Mouse (Mus musculus): ENCODE measurements around the gene Pld1. TPM values are rescaled to one million over a fixed set of nuclear protein-coding genes. Genes with fewer than 3 reads are reported as not detected.

Pld1 gene
- polyA plus RNA-seq, 1 experiment from 2014 or later: 3.5 TPM

- Histone ChIP-seq H3K4me2 (replicated peaks) (no peak overlapping the region), H3K4me1 (replicated peaks) (no peaks in the 10 kb centered on the region), H3K9ac (replicated peaks) (no peak overlapping the region), H3K4me3 (replicated peaks) (no peak overlapping the region), H3K36me3 (peaks cover 8% of the 10 kb centered on the region), H3K27ac (no peak overlapping the region), H3K27me3 (no peaks in the 10 kb centered on the region), H3K9me3 (peaks cover 6% of the 10 kb centered on the region)
- WGBS: 75% methylated on average over 8 of the region's 8 CpGs
- no peak for ATAC-seq
Observed at GRCm38 (mm10) chr3:28037320-28037932, 98.9 kb downstream of the Pld1 start.

- Histone ChIP-seq H3K4me1 (replicated peaks) (no peaks in the 10 kb centered on the region), H3K36me3 (peaks cover 10% of the 10 kb centered on the region), H3K4me2 (replicated peaks) (no peak overlapping the region), H3K9ac (replicated peaks) (no peak overlapping the region), H3K4me3 (replicated peaks) (no peak overlapping the region), H3K27me3 (no peaks in the 10 kb centered on the region), H3K9me3 (peaks cover 6% of the 10 kb centered on the region), H3K27ac (no peak overlapping the region)
- no peak for ATAC-seq
- 32% methylated on average over 2 of the region's 2 CpGs for WGBS
Observed at GRCm38 (mm10) chr3:28038106-28038505, 99.6 kb downstream of the Pld1 start.

GRCm38 (mm10) chr3:28039760-28040159, 101.3 kb downstream of the Pld1 start:
- no peak overlapping the region for H3K27ac ChIP-seq
- ATAC-seq: no peak
- 30% methylated on average over 1 of the region's 1 CpGs for WGBS

GRCm38 (mm10) chr3:28041236-28041635, 102.7 kb downstream of the Pld1 start:
- no peak for ATAC-seq
- H3K9me3 ChIP-seq: peaks cover 6% of the 10 kb centered on the region
- WGBS: 95% methylated on average over 8 of the region's 8 CpGs

More at GRCm38 (mm10) chr3:28039760-28040159, 101.3 kb downstream of the Pld1 start:
- Histone ChIP-seq H3K36me3 (peaks cover 10% of the 10 kb centered on the region), H3K9ac (replicated peaks) (no peak overlapping the region), H3K4me3 (replicated peaks) (no peak overlapping the region), H3K9me3 (peaks cover 6% of the 10 kb centered on the region), H3K4me2 (replicated peaks) (no peak overlapping the region), H3K4me1 (replicated peaks) (no peaks in the 10 kb centered on the region), H3K27me3 (no peaks in the 10 kb centered on the region)

GRCm38 (mm10) chr3:28042366-28042765, 103.9 kb downstream of the Pld1 start:
- no peak overlapping the region for H3K9ac ChIP-seq (replicated peaks)
- peaks cover 6% of the 10 kb centered on the region for H3K9me3 ChIP-seq
- H3K36me3 ChIP-seq: peaks cover 10% of the 10 kb centered on the region
- no peak for ATAC-seq
- H3K27me3 ChIP-seq: no peaks in the 10 kb centered on the region
- 98% methylated on average over 4 of the region's 4 CpGs for WGBS
- H3K27ac ChIP-seq: no peak overlapping the region
- H3K4me2 ChIP-seq (replicated peaks): no peak overlapping the region
- no peak overlapping the region for H3K4me3 ChIP-seq (replicated peaks)
- no peaks in the 10 kb centered on the region for H3K4me1 ChIP-seq (replicated peaks)

More at GRCm38 (mm10) chr3:28041236-28041635, 102.7 kb downstream of the Pld1 start:
- Histone ChIP-seq H3K4me3 (replicated peaks) (no peak overlapping the region), H3K36me3 (peaks cover 10% of the 10 kb centered on the region), H3K27ac (no peak overlapping the region), H3K27me3 (no peaks in the 10 kb centered on the region), H3K4me2 (replicated peaks) (no peak overlapping the region), H3K9ac (replicated peaks) (no peak overlapping the region), H3K4me1 (replicated peaks) (no peaks in the 10 kb centered on the region)

GRCm38 (mm10) chr3:28047599-28047998, 109.1 kb downstream of the Pld1 start:
- no peak for ATAC-seq
- no peak overlapping the region for H3K27ac ChIP-seq
- H3K9ac ChIP-seq (replicated peaks): no peak overlapping the region
- no peaks in the 10 kb centered on the region for H3K4me1 ChIP-seq (replicated peaks)
- no peaks in the 10 kb centered on the region for H3K9me3 ChIP-seq
- no peaks in the 10 kb centered on the region for H3K27me3 ChIP-seq
- H3K4me2 ChIP-seq (replicated peaks): no peak overlapping the region
- 0 out of 2 replicates have a peak, but pooled peaks cover under 1% of the 10 kb centered on the region for H3K36me3 ChIP-seq
- H3K4me3 ChIP-seq (replicated peaks): no peak overlapping the region
- WGBS: 84% methylated on average over 5 of the region's 5 CpGs

- Histone ChIP-seq H3K4me3 (replicated peaks) (no peak overlapping the region), H3K9ac (replicated peaks) (no peak overlapping the region), H3K36me3 (no peaks in the 10 kb centered on the region), H3K4me1 (replicated peaks) (no peaks in the 10 kb centered on the region), H3K4me2 (replicated peaks) (no peak overlapping the region), H3K27ac (no peak overlapping the region), H3K9me3 (no peaks in the 10 kb centered on the region), H3K27me3 (no peaks in the 10 kb centered on the region)
- ATAC-seq: no peak
- WGBS: 96% methylated on average over 2 of the region's 2 CpGs
Observed at GRCm38 (mm10) chr3:28049526-28049925, 111.0 kb downstream of the Pld1 start.

GRCm38 (mm10) chr3:28053076-28053475, 114.6 kb downstream of the Pld1 start:
- WGBS: 94% methylated on average over 4 of the region's 4 CpGs
- no peak overlapping the region for H3K27ac ChIP-seq
- H3K36me3 ChIP-seq: no peaks in the 10 kb centered on the region
- no peak overlapping the region for H3K4me2 ChIP-seq (replicated peaks)
- H3K9ac ChIP-seq (replicated peaks): no peak overlapping the region
- no peak for ATAC-seq
- no peaks in the 10 kb centered on the region for H3K9me3 ChIP-seq
- H3K27me3 ChIP-seq: no peaks in the 10 kb centered on the region
- no peaks in the 10 kb centered on the region for H3K4me1 ChIP-seq (replicated peaks)
- H3K4me3 ChIP-seq (replicated peaks): no peak overlapping the region

GRCm38 (mm10) chr3:28060713-28061112, 122.2 kb downstream of the Pld1 start:
- 84% methylated on average over 4 of the region's 4 CpGs for WGBS
- Histone ChIP-seq H3K9ac (replicated peaks) (no peak overlapping the region), H3K27me3 (no peaks in the 10 kb centered on the region), H3K36me3 (no peaks in the 10 kb centered on the region), H3K27ac (no peak overlapping the region), H3K4me3 (replicated peaks) (no peak overlapping the region), H3K9me3 (no peaks in the 10 kb centered on the region), H3K4me2 (replicated peaks) (no peak overlapping the region), H3K4me1 (replicated peaks) (no peaks in the 10 kb centered on the region)
- no peak for ATAC-seq

GRCm38 (mm10) chr3:28061155-28061554, 122.7 kb downstream of the Pld1 start:
- Histone ChIP-seq H3K4me1 (replicated peaks) (no peaks in the 10 kb centered on the region), H3K4me2 (replicated peaks) (no peak overlapping the region), H3K4me3 (replicated peaks) (no peak overlapping the region), H3K9ac (replicated peaks) (no peak overlapping the region), H3K27me3 (no peaks in the 10 kb centered on the region), H3K36me3 (no peaks in the 10 kb centered on the region), H3K9me3 (no peaks in the 10 kb centered on the region), H3K27ac (no peak overlapping the region)
- ATAC-seq: no peak

- no peaks in the 10 kb centered on the region for H3K36me3 ChIP-seq
- WGBS: 85% methylated on average over 3 of the region's 3 CpGs
- H3K27me3 ChIP-seq: no peaks in the 10 kb centered on the region
- no peak overlapping the region for H3K9ac ChIP-seq (replicated peaks)
- H3K9me3 ChIP-seq: no peaks in the 10 kb centered on the region
- no peak overlapping the region for H3K27ac ChIP-seq
- no peak overlapping the region for H3K4me3 ChIP-seq (replicated peaks)
- no peak overlapping the region for H3K4me2 ChIP-seq (replicated peaks)
- no peaks in the 10 kb centered on the region for H3K4me1 ChIP-seq (replicated peaks)
- ATAC-seq: no peak
Observed at GRCm38 (mm10) chr3:28079211-28079610, 140.7 kb downstream of the Pld1 start.

- Histone ChIP-seq H3K9ac (replicated peaks) (no peak overlapping the region), H3K4me3 (replicated peaks) (no peak overlapping the region), H3K27me3 (no peaks in the 10 kb centered on the region), H3K9me3 (no peaks in the 10 kb centered on the region), H3K4me2 (replicated peaks) (no peak overlapping the region), H3K36me3 (no peaks in the 10 kb centered on the region), H3K4me1 (replicated peaks) (no peaks in the 10 kb centered on the region), H3K27ac (no peak overlapping the region)
- 84% methylated on average over 1 of the region's 1 CpGs for WGBS
- no peak for ATAC-seq
Observed at GRCm38 (mm10) chr3:28080116-28080515, 141.6 kb downstream of the Pld1 start.

GRCm38 (mm10) chr3:28081012-28081411, 142.5 kb downstream of the Pld1 start:
- Histone ChIP-seq H3K36me3 (no peaks in the 10 kb centered on the region), H3K9me3 (no peaks in the 10 kb centered on the region), H3K9ac (replicated peaks) (no peak overlapping the region), H3K4me1 (replicated peaks) (no peaks in the 10 kb centered on the region), H3K27me3 (no peaks in the 10 kb centered on the region), H3K27ac (no peak overlapping the region), H3K4me3 (replicated peaks) (no peak overlapping the region), H3K4me2 (replicated peaks) (no peak overlapping the region)
- no peak for ATAC-seq
- 85% methylated on average over 6 of the region's 6 CpGs for WGBS
